Mouse (Mus musculus) left cerebral cortex, postnatal 14 days (tissue): ENCODE data around the gene Gm20388. TPM values are rescaled to one million over a fixed set of nuclear protein-coding genes. Genes with fewer than 3 reads are reported as not detected.
A peak's percentile ranks its signal among the peaks of the same experiment; 100 is the strongest.

Experiments
- DNase-seq, 2 experiments: peaks; one replicate each; pipeline ENCODE4 v3.0.0; 2021 to 2022; ENCODE audit warnings: low spot score in 2 of 2, mixed read lengths in 1 of 2
- intact Hi-C: fragments of 180-260 bp; cut with DNase I; formaldehyde crosslinking; loops from one replicate; pipeline ENCODE4 v1.15.1; 2025
- total RNA-seq, 2 experiments: library from RNA; stranded (reverse); gene quantifications; 2 replicates each; pipeline ENCODE4 v1.2.3; 2021

The Gm20388 gene
- total RNA-seq, 2 experiments from 2014 or later: 2.8 to 7.3 TPM

- intact Hi-C loops: loop anchor here (2.0 kb wide), 1 partner anchor 73 kb away; no protein-coding TSS in a partner anchor
- no peak for DNase-seq
Observed at GRCm38 (mm10) chr8:123655351-123655779, 3744.7 kb downstream of the Gm20388 start.

- DNase-seq: no peak
- intact Hi-C loops: no loop called here
Observed at GRCm38 (mm10) chr8:123657826-123658225, 3747.2 kb downstream of the Gm20388 start.

GRCm38 (mm10) chr8:123659469-123660057, 3748.9 kb downstream of the Gm20388 start:
- intact Hi-C loops: no loop called here

GRCm38 (mm10) chr8:123661515-123661914, 3750.9 kb downstream of the Gm20388 start:
- no peak for DNase-seq
- intact Hi-C loops: no loop called here

More at GRCm38 (mm10) chr8:123659469-123660057, 3748.9 kb downstream of the Gm20388 start:
- DNase-seq: no peak

GRCm38 (mm10) chr8:123665580-123665979, 3754.9 kb downstream of the Gm20388 start:
- DNase-seq: no peak
- intact Hi-C loops: no loop called here

GRCm38 (mm10) chr8:123666832-123667231, 3756.2 kb downstream of the Gm20388 start:
- intact Hi-C loops: no loop called here
- no peak for DNase-seq

GRCm38 (mm10) chr8:123668681-123669080, 3758.0 kb downstream of the Gm20388 start:
- intact Hi-C loops: no loop called here
- DNase-seq: no peak

- DNase-seq: no peak
- intact Hi-C loops: no loop called here
Observed at GRCm38 (mm10) chr8:123670766-123671165, 3760.1 kb downstream of the Gm20388 start.

GRCm38 (mm10) chr8:123671454-123671853, 3760.8 kb downstream of the Gm20388 start:
- intact Hi-C loops: no loop called here
- DNase-seq: no peak

GRCm38 (mm10) chr8:123672648-123673047, 3762.0 kb downstream of the Gm20388 start:
- intact Hi-C loops: no loop called here
- DNase-seq: no peak

- intact Hi-C loops: no loop called here
- no peak for DNase-seq
Observed at GRCm38 (mm10) chr8:123675611-123676010, 3765.0 kb downstream of the Gm20388 start.

GRCm38 (mm10) chr8:123678390-123678789, 3767.7 kb downstream of the Gm20388 start:
- intact Hi-C loops: no loop called here
- no peak for DNase-seq

- intact Hi-C loops: no loop called here
Observed at GRCm38 (mm10) chr8:123682073-123682761, 3771.6 kb downstream of the Gm20388 start.

GRCm38 (mm10) chr8:123683321-123683720, 3772.7 kb downstream of the Gm20388 start:
- no peak for DNase-seq
- intact Hi-C loops: no loop called here

More at GRCm38 (mm10) chr8:123682073-123682761, 3771.6 kb downstream of the Gm20388 start:
- DNase-seq: no peak

GRCm38 (mm10) chr8:123684806-123685205, 3774.2 kb downstream of the Gm20388 start:
- intact Hi-C loops: no loop called here
- no peak for DNase-seq

GRCm38 (mm10) chr8:123685477-123685876, 3774.8 kb downstream of the Gm20388 start:
- no peak for DNase-seq
- intact Hi-C loops: no loop called here

GRCm38 (mm10) chr8:123687826-123688225, 3777.2 kb downstream of the Gm20388 start:
- DNase-seq: no peak
- intact Hi-C loops: no loop called here

- intact Hi-C loops: no loop called here
- no peak for DNase-seq
Observed at GRCm38 (mm10) chr8:123692165-123692962, 3781.7 kb downstream of the Gm20388 start.

- no peak for DNase-seq
- intact Hi-C loops: no loop called here
Observed at GRCm38 (mm10) chr8:123696167-123696566, 3785.5 kb downstream of the Gm20388 start.

GRCm38 (mm10) chr8:123697329-123697728, 3786.7 kb downstream of the Gm20388 start:
- DNase-seq: peak in 1 of 2 experiments; percentile 56
- intact Hi-C loops: no loop called here
